Mouse (Mus musculus) olfactory bulb, adult 2 months (tissue): ENCODE measurements around the gene Atp2b1. TPM values are rescaled to one million over a fixed set of nuclear protein-coding genes. Genes with fewer than 3 reads are reported as not detected.

ENCODE experiments used
- H3K27ac ChIP-seq: fragments of 200-500 bp; 2 replicates; pipeline ENCODE4 v1.5.1; 2012; ENCODE audit warnings: low read depth, low read length; ENCODE audit not compliant: insufficient read depth
- H3K4me1 ChIP-seq: fragments of 200-500 bp; 2 replicates; pipeline ENCODE4 v1.6.1; 2012; ENCODE audit warnings: low read length; ENCODE audit not compliant: control insufficient read depth, insufficient read depth
- H3K4me3 ChIP-seq: fragments of 200-500 bp; 2 replicates; pipeline ENCODE4 v1.5.1; 2012; ENCODE audit warnings: mild to moderate bottlenecking, low read depth, low read length, moderate library complexity; ENCODE audit not compliant: insufficient read depth
- CTCF ChIP-seq: fragments of 200-500 bp; IDR thresholded peaks from 2 replicates; pipeline ENCODE4 v1.5.1; 2012; ENCODE audit warnings: low read depth, mild to moderate bottlenecking, low read length, moderate library complexity; ENCODE audit not compliant: insufficient read depth
- POLR2A ChIP-seq: fragments of 200-500 bp; IDR thresholded peaks from 2 replicates; pipeline ENCODE4 v1.6.1; 2012; ENCODE audit warnings: mild to moderate bottlenecking, low read depth, low read length, moderate library complexity; ENCODE audit not compliant: insufficient read depth
- WGBS: fragments of 180-500 bp; shearing (Covaris S2); methylation state at CpG from one replicate; pipeline ENCODE4 v1.1.7; 2018; 5-methylcytosine and 5-hydroxymethylcytosine counted together
- polyA plus RNA-seq: library from polyadenylated mRNA; stranded (reverse); fragments of >200 nt; gene quantifications from 2 replicates; pipeline ENCODE4 v1.2.4, GENCODE M21; 2012; ENCODE audit warnings: low replicate concordance; ENCODE audit not compliant: missing spikeins, insufficient read depth, insufficient read length

Atp2b1 gene
- polyA plus RNA-seq, 1 experiment, result 685 TPM

- H3K4me1 ChIP-seq, result no peaks in the 10 kb centered on the region
- under 1% methylated on average over 19 of the region's 19 CpGs for WGBS
- TF ChIP-seq CTCF (no peak), POLR2A (no peak)
- peak overlapping the region; percentile 70 for H3K4me3 ChIP-seq
- H3K27ac ChIP-seq, result peak overlapping the region; percentile 97
Observed at GRCm38 (mm10) chr10:98913610-98913960, 621 bp upstream of the Atp2b1 start.

GRCm38 (mm10) chr10:98914810-98915241 is 620 bp downstream of the Atp2b1 start:
- 1% methylated on average over 60 of the region's 62 CpGs for WGBS
- TF ChIP-seq CTCF (no peak), POLR2A (no peak)
- H3K4me1 ChIP-seq, result no peaks in the 10 kb centered on the region
- peak overlapping the region; percentile 97 for H3K27ac ChIP-seq
- peak overlapping the region; percentile 79 for H3K4me3 ChIP-seq

GRCm38 (mm10) chr10:98915398-98915931 is 1.3 kb downstream of the Atp2b1 start:
- H3K4me3 ChIP-seq, result peak overlapping the region; percentile 79
- WGBS, result under 1% methylated on average over 42 of the region's 54 CpGs

GRCm38 (mm10) chr10:98916011-98916780 is 2.0 kb downstream of the Atp2b1 start:
- H3K4me3 ChIP-seq, result peak overlapping the region; percentile 79
- no peak for TF ChIP-seq CTCF
- no peak for TF ChIP-seq POLR2A
- H3K27ac ChIP-seq, result peak overlapping the region; percentile 97
- no peaks in the 10 kb centered on the region for H3K4me1 ChIP-seq
- WGBS, result 3% methylated on average over 22 of the region's 22 CpGs

More at GRCm38 (mm10) chr10:98915398-98915931, 1.3 kb downstream of the Atp2b1 start:
- Histone ChIP-seq H3K4me1 (no peaks in the 10 kb centered on the region), H3K27ac (peak overlapping the region; percentile 97)
- no peak for TF ChIP-seq CTCF

- Histone ChIP-seq H3K4me1 (no peaks in the 10 kb centered on the region), H3K27ac (peak overlapping the region; percentile 54; the same call in 1 of the 2 replicates), H3K4me3 (peak overlapping the region; percentile 51)
- TF ChIP-seq POLR2A (no peak), CTCF (no peak)
- WGBS, result 35% methylated on average over 10 of the region's 10 CpGs
Observed at GRCm38 (mm10) chr10:98916781-98917340, 2.7 kb downstream of the Atp2b1 start.

GRCm38 (mm10) chr10:98925081-98925480 is 10.9 kb downstream of the Atp2b1 start:
- no peak for TF ChIP-seq POLR2A
- no peak for TF ChIP-seq CTCF
- H3K4me3 ChIP-seq, result no peak overlapping the region
- WGBS, result 58% methylated on average over 4 of the region's 4 CpGs

GRCm38 (mm10) chr10:98926991-98927390 is 12.8 kb downstream of the Atp2b1 start:
- H3K4me3 ChIP-seq, result no peak overlapping the region

More at GRCm38 (mm10) chr10:98925081-98925480, 10.9 kb downstream of the Atp2b1 start:
- H3K4me1 ChIP-seq, result peaks cover 15% of the 10 kb centered on the region
- H3K27ac ChIP-seq, result no peak overlapping the region

GRCm38 (mm10) chr10:98929444-98929843 is 15.2 kb downstream of the Atp2b1 start:
- Histone ChIP-seq H3K4me1 (peaks cover 33% of the 10 kb centered on the region), H3K27ac (no peak overlapping the region), H3K4me3 (no peak overlapping the region)
- no peak for TF ChIP-seq CTCF
- no peak for TF ChIP-seq POLR2A
- WGBS, result 44% methylated on average over 7 of the region's 7 CpGs

More at GRCm38 (mm10) chr10:98926991-98927390, 12.8 kb downstream of the Atp2b1 start:
- TF ChIP-seq POLR2A (no peak), CTCF (no peak)
- Histone ChIP-seq H3K27ac (no peak overlapping the region), H3K4me1 (peaks cover 21% of the 10 kb centered on the region)

GRCm38 (mm10) chr10:98930143-98930542 is 15.9 kb downstream of the Atp2b1 start:
- 29% methylated on average over 11 of the region's 11 CpGs for WGBS
- 0 out of 2 replicates have a peak overlapping the region, but pooled peaks have one; percentile 3 for H3K4me3 ChIP-seq
- H3K27ac ChIP-seq, result no peak overlapping the region
- peaks cover 35% of the 10 kb centered on the region for H3K4me1 ChIP-seq
- TF ChIP-seq POLR2A (no peak), CTCF (no peak)
